Mouse (Mus musculus): ENCODE data around the gene Errfi1.

GRCm38 (mm10) chr4:150821381-150821780 is 32.3 kb upstream of the Errfi1 start:
- TF ChIP-seq CTCF (IDR thresholded peaks at IDR 0.05; ENCODE audit: borderline replicate concordance, insufficient read depth, low read length) (no peak), POLR2A (IDR thresholded peaks at IDR 0.05; ENCODE audit: low read depth, low read length) (no peak)
